Mouse (Mus musculus) liver, embryonic 12.5 days (tissue): ENCODE measurements around the gene Ceacam1. TPM values are rescaled to one million over a fixed set of nuclear protein-coding genes. Genes with fewer than 3 reads are reported as not detected.
A peak's percentile ranks its signal among the peaks of the same experiment; 100 is the strongest.

Experiments used
- ATAC-seq: fragments of 200-750 bp; cut with Nextera tagmentation; 2 replicates; pipeline ENCODE4 v1.8.0; 2017; ENCODE audit warnings: moderate number of reproducible peaks, mild to moderate bottlenecking, moderate library complexity
- H3K27ac ChIP-seq: fragments of 300-500 bp; sonication (generic); 2 replicates; pipeline ENCODE4 v1.5.1; 2016; ENCODE audit warnings: mild to moderate bottlenecking
- H3K27me3 ChIP-seq: fragments of 300-500 bp; sonication (generic); replicated peaks from 2 replicates; pipeline ENCODE4 v1.6.1; 2016; ENCODE audit warnings: mild to moderate bottlenecking, moderate library complexity
- H3K36me3 ChIP-seq: fragments of 300-500 bp; sonication (generic); 2 replicates; pipeline ENCODE4 v1.6.1; 2016; ENCODE audit warnings: mild to moderate bottlenecking, moderate library complexity
- H3K4me1 ChIP-seq: fragments of 300-500 bp; sonication (generic); 2 replicates; pipeline ENCODE4 v1.6.1; 2016
- H3K4me2 ChIP-seq: fragments of 300-500 bp; sonication (generic); 2 replicates; pipeline ENCODE4 v1.6.1; 2016; ENCODE audit warnings: mild to moderate bottlenecking, moderate library complexity
- H3K4me3 ChIP-seq: fragments of 300-500 bp; sonication (generic); 2 replicates; pipeline ENCODE4 v1.5.1; 2016; ENCODE audit warnings: mild to moderate bottlenecking, moderate library complexity
- H3K9ac ChIP-seq: fragments of 300-500 bp; sonication (generic); 2 replicates; pipeline ENCODE4 v1.6.1; 2016; ENCODE audit warnings: mild to moderate bottlenecking, moderate library complexity
- H3K9me3 ChIP-seq: fragments of 300-500 bp; sonication (generic); replicated peaks from 2 replicates; pipeline ENCODE4 v1.6.1; 2016; ENCODE audit warnings: mild to moderate bottlenecking, moderate library complexity
- WGBS: fragments of 180-500 bp; shearing (Covaris S2); methylation state at CpG from one replicate; pipeline ENCODE4 v1.1.7; 2016; ENCODE audit not compliant: insufficient replicate concordance; 5-methylcytosine and 5-hydroxymethylcytosine counted together
- polyA plus RNA-seq: library from polyadenylated mRNA; unstranded; fragments of >200 nt; fragmentation: Nextera tagmentation; extraction: Ambion mirVana; gene quantifications from 2 replicates; pipeline ENCODE4 v1.2.1, GENCODE M21; 2016

Gene Ceacam1
- polyA plus RNA-seq, 1 experiment from 2014 or later, result 1.9 TPM

DNA sequence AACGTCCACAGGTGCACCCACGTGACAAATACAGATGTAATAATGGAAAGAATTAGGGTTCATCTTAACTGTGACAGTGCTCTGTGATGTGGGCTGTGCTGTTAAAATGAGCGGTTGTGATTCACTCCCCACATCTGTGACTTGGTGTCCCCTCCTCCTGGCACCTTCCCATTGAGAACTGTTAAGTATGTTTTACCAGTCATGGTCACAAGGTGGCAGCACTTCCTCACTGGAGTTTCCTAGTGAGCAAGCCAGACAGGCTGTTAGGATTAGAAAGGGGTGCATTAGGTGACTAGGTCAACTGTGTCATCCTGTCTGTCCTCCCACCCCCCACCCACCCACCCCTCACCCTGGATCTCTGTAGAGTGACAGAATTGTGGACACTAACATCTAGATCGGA is 53.0 kb downstream of the Ceacam1 start:
- Histone ChIP-seq H3K9me3 (no peaks in the 10 kb centered on the region), H3K36me3 (no peaks in the 10 kb centered on the region), H3K4me1 (no peaks in the 10 kb centered on the region), H3K27ac (no peak overlapping the region), H3K4me3 (no peak overlapping the region), H3K9ac (no peak overlapping the region), H3K27me3 (peaks cover 18% of the 10 kb centered on the region), H3K4me2 (no peak overlapping the region)
- 0 out of 2 replicates have a peak, but pooled peaks have one; percentile 5 for ATAC-seq
- WGBS, result 32% methylated on average over 4 of the region's 4 CpGs

DNA sequence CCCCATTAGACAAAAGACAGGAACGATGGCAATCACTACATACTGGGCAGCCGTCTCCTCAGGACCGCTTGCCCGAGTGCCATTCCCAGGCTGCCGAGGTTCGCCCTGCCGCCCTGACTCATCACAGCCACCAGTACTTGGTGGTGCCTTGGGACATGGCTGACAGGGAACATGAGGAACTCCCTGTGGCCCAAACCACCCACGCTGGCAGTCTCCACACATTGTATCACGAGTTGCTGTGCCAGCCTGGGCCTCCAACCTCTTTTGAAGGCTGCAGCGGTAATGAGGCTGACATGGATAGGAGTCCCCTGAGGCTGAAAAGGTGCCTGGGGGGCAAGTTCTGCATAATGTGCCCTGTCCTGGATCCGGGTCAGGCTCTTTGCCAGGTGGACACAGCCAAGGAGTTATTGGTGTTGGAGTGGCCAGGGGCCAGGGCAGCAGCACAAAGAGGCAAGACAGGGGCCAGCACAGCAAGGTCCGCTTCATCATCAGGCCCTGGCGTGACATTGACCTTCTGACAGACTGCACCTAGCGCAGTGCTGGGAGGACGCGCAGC is 55.0 kb downstream of the Ceacam1 start:
- peaks cover 18% of the 10 kb centered on the region for H3K27me3 ChIP-seq
- no peak overlapping the region for H3K4me3 ChIP-seq
- no peak overlapping the region for H3K27ac ChIP-seq
- H3K9me3 ChIP-seq, result no peaks in the 10 kb centered on the region
- H3K9ac ChIP-seq, result no peak overlapping the region
- H3K4me2 ChIP-seq, result no peak overlapping the region
- WGBS, result 66% methylated on average over 16 of the region's 16 CpGs
- no peaks in the 10 kb centered on the region for H3K36me3 ChIP-seq
- H3K4me1 ChIP-seq, result no peaks in the 10 kb centered on the region
- no peak for ATAC-seq

DNA sequence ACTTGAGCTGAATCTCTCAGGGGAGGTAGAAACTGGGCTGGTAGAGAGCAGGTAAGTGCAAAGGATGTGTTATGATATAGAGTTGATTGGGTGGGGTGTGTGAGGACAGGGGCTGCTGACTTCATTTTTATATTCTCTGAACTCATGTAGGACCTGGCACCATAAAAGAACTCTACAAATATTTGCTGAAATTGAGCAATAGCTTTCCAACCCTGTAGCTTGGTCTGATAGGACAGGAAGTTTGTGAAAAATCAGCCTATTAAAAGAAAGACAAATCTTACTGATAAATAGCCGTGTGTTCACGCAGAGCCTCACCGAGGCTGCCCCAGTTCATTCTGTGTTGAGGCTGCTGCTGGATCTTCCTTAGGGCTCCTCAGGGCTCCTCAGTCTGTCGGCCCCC is 57.5 kb downstream of the Ceacam1 start:
- H3K27ac ChIP-seq, result no peak overlapping the region
- H3K27me3 ChIP-seq, result peaks cover 18% of the 10 kb centered on the region
- no peaks in the 10 kb centered on the region for H3K36me3 ChIP-seq
- H3K9me3 ChIP-seq, result no peaks in the 10 kb centered on the region
- WGBS, result 62% methylated on average over 4 of the region's 4 CpGs
- H3K4me3 ChIP-seq, result no peak overlapping the region
- no peaks in the 10 kb centered on the region for H3K4me1 ChIP-seq
- H3K4me2 ChIP-seq, result no peak overlapping the region
- ATAC-seq, result no peak
- no peak overlapping the region for H3K9ac ChIP-seq

DNA sequence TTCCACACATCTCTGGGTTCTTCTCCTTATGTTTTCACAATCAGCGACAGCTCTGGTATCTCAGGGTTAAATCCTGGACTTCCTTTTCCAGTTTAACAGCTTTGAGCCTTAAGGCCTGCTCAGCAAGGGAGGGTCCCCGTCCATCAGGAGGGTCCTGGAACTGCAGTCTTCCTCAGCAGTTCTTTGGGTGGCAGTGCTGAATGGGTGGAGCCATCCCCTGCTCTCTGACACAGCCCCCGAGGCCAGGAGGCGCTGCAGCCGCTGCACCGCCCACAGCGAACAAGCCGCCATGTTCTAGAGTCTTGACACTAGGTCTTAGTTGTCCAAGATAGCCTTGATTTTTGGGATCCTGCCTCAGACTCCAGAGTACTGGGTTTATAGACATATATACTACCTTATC is 57.9 kb downstream of the Ceacam1 start:
- no peak overlapping the region for H3K4me2 ChIP-seq
- no peak overlapping the region for H3K4me3 ChIP-seq
- no peaks in the 10 kb centered on the region for H3K9me3 ChIP-seq
- WGBS, result 61% methylated on average over 8 of the region's 8 CpGs
- no peak overlapping the region for H3K9ac ChIP-seq
- ATAC-seq, result no peak
- no peaks in the 10 kb centered on the region for H3K4me1 ChIP-seq
- peaks cover 18% of the 10 kb centered on the region for H3K27me3 ChIP-seq
- H3K27ac ChIP-seq, result no peak overlapping the region
- no peaks in the 10 kb centered on the region for H3K36me3 ChIP-seq

DNA sequence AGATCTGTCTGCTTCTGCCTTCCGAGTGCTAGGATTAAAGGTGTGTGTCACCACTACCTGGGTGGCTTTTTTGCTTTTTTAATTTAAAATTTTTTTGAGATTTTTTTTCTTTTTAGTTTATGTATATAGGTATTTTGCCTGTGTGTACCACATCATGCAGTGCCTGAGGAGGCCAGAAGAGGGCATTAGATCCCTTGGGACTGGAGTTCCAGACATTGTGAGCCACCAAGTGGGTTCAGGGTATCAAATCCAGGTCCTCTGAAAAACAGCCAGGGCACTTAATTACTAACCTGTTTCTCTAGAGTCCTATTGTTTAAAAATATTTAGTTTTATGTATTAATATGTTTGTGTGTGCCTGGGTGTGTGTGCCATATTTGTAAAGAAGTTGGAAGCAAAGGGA is 59.8 kb downstream of the Ceacam1 start:
- H3K27ac ChIP-seq, result no peak overlapping the region

DNA sequence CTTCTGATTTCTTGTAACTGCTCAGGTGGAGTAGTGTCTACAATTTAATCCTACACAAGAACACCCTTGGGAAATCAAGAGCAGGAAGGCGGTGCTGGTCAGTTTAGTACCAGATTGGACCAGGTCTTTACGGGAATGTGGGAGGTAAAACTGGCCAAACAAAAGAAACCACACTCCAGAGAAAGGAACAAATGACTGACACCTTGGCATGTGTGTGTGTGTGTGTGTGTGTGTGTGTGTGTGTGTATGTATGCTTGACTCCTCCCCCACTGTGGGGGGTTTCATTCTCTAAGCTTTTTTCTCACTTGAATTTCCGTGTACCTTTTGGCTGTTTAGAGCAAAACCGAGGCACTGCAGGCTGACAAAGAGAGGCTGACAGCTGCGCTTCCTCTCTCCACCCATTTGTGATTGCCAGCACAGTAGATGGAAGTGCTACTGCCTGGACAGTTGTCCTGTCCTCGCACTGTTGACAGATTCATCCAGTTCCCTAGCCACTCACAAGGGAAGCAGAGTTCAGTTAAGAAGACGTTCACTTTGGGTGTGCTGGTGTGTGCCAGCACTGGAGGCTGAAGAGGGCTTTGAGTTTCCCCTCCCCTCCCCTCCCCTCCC is 64.5 kb downstream of the Ceacam1 start, which contains the start of gene Cxcl17:
TSS of gene Cxcl17 (minus strand) at position 54 of the 609 bp plus-strand sequence.
- H3K4me3 ChIP-seq, result no peak within 1 kb of the TSS
- no peaks in the 10 kb centered on the region for H3K9me3 ChIP-seq
- H3K27ac ChIP-seq, result no peak within 1 kb of the TSS
- no peak within 1 kb of the TSS for H3K4me2 ChIP-seq
- H3K27me3 ChIP-seq, result no peaks in the 10 kb centered on the region
- no peak within 1 kb of the TSS for H3K9ac ChIP-seq
- no peaks in the 10 kb centered on the region for H3K36me3 ChIP-seq
- WGBS, result 33% methylated on average over 7 of the region's 7 CpGs
- H3K4me1 ChIP-seq, result no peaks in the 10 kb centered on the region
- ATAC-seq, result no peak

More for the DNA sequence above, 59.8 kb downstream of the Ceacam1 start:
- no peak for ATAC-seq
- Histone ChIP-seq H3K9me3 (no peaks in the 10 kb centered on the region), H3K36me3 (no peaks in the 10 kb centered on the region), H3K27me3 (peaks cover 10% of the 10 kb centered on the region), H3K4me2 (no peak overlapping the region), H3K4me1 (no peaks in the 10 kb centered on the region), H3K4me3 (no peak overlapping the region), H3K9ac (no peak overlapping the region)
- 45% methylated on average over 1 of the region's 1 CpGs for WGBS

DNA sequence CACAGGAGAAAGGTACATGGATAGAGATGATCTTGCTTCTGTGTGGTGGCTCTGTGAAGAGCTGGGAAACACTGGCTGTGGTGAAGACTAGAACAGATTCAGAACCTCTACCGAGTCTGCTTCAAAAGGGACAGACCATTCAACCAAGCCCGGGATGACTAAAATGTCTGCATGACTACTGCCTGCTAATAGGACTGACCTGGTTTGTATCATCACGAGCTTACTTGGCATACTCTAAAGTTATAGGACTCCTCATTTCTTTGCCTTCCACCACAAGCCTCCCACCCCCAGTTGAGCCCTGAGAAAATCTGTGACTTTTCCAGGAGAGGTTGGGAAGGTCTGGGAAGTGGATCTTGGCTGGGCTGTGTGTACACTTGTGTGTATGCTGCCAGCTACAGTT is 65.5 kb downstream of the Ceacam1 start:
- H3K36me3 ChIP-seq, result no peaks in the 10 kb centered on the region
- 62% methylated on average over 3 of the region's 3 CpGs for WGBS
- no peak for ATAC-seq

More for the DNA sequence above, 65.5 kb downstream of the Ceacam1 start:
- H3K4me2 ChIP-seq, result no peak overlapping the region
- H3K4me3 ChIP-seq, result no peak overlapping the region
- H3K9me3 ChIP-seq, result no peaks in the 10 kb centered on the region
- no peak overlapping the region for H3K9ac ChIP-seq
- no peaks in the 10 kb centered on the region for H3K4me1 ChIP-seq
- no peak overlapping the region for H3K27ac ChIP-seq
- H3K27me3 ChIP-seq, result no peaks in the 10 kb centered on the region

Other genes starting within 250 kb of the Ceacam1 start
- 13.0 and 14.4 TPM in 2 replicates for gene Gsk3a, start 239.8 kb downstream of the Ceacam1 start, polyA plus RNA-seq
- 6.5 and 7.5 TPM in 2 replicates for gene Erf, start 226.8 kb downstream of the Ceacam1 start, polyA plus RNA-seq
- gene Cic, start 209.9 kb downstream of the Ceacam1 start, polyA plus RNA-seq, result 17.0 TPM in 2 replicates
- gene Pafah1b3, start 179.6 kb downstream of the Ceacam1 start, polyA plus RNA-seq, result 44.1 and 51.0 TPM in 2 replicates
- gene Prr19, start 176.2 kb downstream of the Ceacam1 start, polyA plus RNA-seq, result 0.10 and 0.14 TPM in 2 replicates
- 0.14 TPM in 2 replicates for gene Tmem145, start 171.5 kb downstream of the Ceacam1 start, polyA plus RNA-seq
- 2.6 TPM in 2 replicates for gene Megf8, start 160.4 kb downstream of the Ceacam1 start, polyA plus RNA-seq
- not detected in 2 replicates for gene Cnfn, start 107.9 kb downstream of the Ceacam1 start, polyA plus RNA-seq
- gene Lipe, start 78.9 kb downstream of the Ceacam1 start, polyA plus RNA-seq, result 2.9 and 3.3 TPM in 2 replicates
- 0.30 TPM in 1 of 2 replicates, not detected in the other for gene Cxcl17, start 64.7 kb downstream of the Ceacam1 start, polyA plus RNA-seq
- gene Ceacam2, start 62.3 kb upstream of the Ceacam1 start, polyA plus RNA-seq, result not detected in 2 replicates
- 0.13 and 0.14 TPM in 2 replicates for gene Erich4, start 138.3 kb upstream of the Ceacam1 start, polyA plus RNA-seq
- 12.4 and 15.9 TPM in 2 replicates for gene Dmac2, start 141.8 kb upstream of the Ceacam1 start, polyA plus RNA-seq
- 2.6 and 2.9 TPM in 2 replicates for gene B3gnt8, start 149.1 kb upstream of the Ceacam1 start, polyA plus RNA-seq
- gene Bckdha, start 181.4 kb upstream of the Ceacam1 start, polyA plus RNA-seq, result 21.0 and 21.7 TPM in 2 replicates
- gene Exosc5, start 181.6 kb upstream of the Ceacam1 start, polyA plus RNA-seq, result 80.4 and 82.2 TPM in 2 replicates
- gene Tmem91, start 197.6 kb upstream of the Ceacam1 start, polyA plus RNA-seq, result 2.0 and 3.2 TPM in 2 replicates
- 24.9 and 29.5 TPM in 2 replicates for gene B9d2, start 203.2 kb upstream of the Ceacam1 start, polyA plus RNA-seq
- 13.6 and 14.2 TPM in 2 replicates for gene Tgfb1, start 209.4 kb upstream of the Ceacam1 start, polyA plus RNA-seq
- gene Ccdc97, start 241.5 kb upstream of the Ceacam1 start, polyA plus RNA-seq, result 14.7 and 15.2 TPM in 2 replicates